Mouse (Mus musculus): ENCODE results near the gene Sept11.

DNA sequence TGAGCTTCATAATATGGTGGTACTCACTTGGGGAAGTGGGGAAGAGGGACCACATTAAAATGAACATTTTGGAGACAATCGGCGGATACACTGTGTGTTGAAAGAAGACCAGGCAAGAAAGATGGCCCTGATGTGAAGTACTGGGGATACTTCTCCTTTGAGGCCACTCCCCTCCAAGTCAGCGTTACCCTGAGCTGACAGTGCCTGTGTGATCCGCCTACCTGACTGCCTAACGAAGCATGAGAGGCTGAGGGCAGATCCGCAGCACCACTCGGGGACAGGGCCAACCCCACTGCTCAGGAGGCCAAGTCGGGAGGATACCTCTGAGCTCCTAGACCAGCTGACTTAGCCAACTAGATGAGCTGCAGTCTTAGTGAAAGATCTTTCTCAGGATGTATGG is 24.4 kb downstream of the Sept11 start:
- no peak for TF ChIP-seq TAL1 (IDR thresholded peaks at IDR 0.05; ENCODE audit: low read length)
- no peak for TF ChIP-seq GATA1 (IDR thresholded peaks at IDR 0.05; ENCODE audit: low read length)

All from erythroblast, embryonic 14.5 days (primary cell).